In the genomic region with DNA sequence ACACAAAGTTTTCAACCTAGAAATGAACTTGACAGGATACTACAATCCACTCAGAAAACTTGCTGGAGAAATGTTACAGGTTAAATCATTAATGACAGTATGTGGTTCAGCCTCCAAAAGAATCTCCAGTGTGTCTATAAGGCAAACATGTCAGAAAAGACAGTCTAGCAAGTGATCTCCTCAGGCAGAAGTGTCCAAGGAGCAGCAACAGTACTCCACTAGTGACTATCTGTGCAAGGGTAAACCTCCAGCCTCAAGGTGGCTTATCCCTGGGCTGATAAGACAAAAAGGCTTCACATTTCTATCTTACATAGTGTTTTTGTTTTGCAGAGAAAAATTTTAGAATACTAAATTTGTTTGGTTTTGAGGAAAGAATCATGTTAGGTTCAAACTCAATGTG, we compare ENCODE assay signal across 9 mouse cellular contexts. TPM values are rescaled to one million over a fixed set of nuclear protein-coding genes. Genes with fewer than 3 reads are reported as not detected.
DNase-seq lines count a peak whose midpoint lies in the region; ATAC-seq lines count a peak whose summit lies in the region.
"Had no signal": no experiment of that assay in that cellular context is flagged by ENCODE, and none has a peak within 500 bp of the region (broad histone marks: within the 10 kb centered on the region; RNA-seq: fewer than 3 reads in every experiment).

No protein-coding gene starts in this region.

- no peak for ATAC-seq in lung, embryonic 15.5 days (ENCODE audit: borderline replicate concordance, extremely low read depth, low FRiP score, low TSS enrichment)
- peak; percentile 57 for ATAC-seq in erythroblast, adult 5-6 weeks (replicated peaks; ENCODE audit: low FRiP score, poor library complexity, severe bottlenecking)
- ATAC-seq in limb, embryonic 13.5 days (ENCODE audit: low FRiP score, low read depth) = no peak
- ATAC-seq in neural tube, embryonic 14.5 days (ENCODE audit: low read depth) = no peak

- peak overlapping the region; percentile 16; the same call in 1 of the 2 replicates for H3K9ac ChIP-seq in lung, embryonic 15.5 days
- H3K9ac ChIP-seq in limb, embryonic 13.5 days = no peak overlapping the region
- no peak overlapping the region for H3K9ac ChIP-seq in neural tube, embryonic 14.5 days (replicated peaks; ENCODE audit: low read depth, low read length)

- peak overlapping the region; percentile 39 for H3K4me2 ChIP-seq in lung, embryonic 15.5 days
- H3K4me2 ChIP-seq in limb, embryonic 13.5 days (replicated peaks) = peak overlapping the region; percentile 53
- H3K4me2 ChIP-seq in neural tube, embryonic 14.5 days (ENCODE audit: low read depth, low read length) = peak overlapping the region; percentile 48

- H3K27me3 ChIP-seq in lung, embryonic 15.5 days = no peaks in the 10 kb centered on the region
- H3K27me3 ChIP-seq in limb, embryonic 13.5 days = no peaks in the 10 kb centered on the region
- no peaks in the 10 kb centered on the region for H3K27me3 ChIP-seq in neural tube, embryonic 14.5 days (ENCODE audit: control insufficient read depth, insufficient read depth, low read length)

- H3K9me3 ChIP-seq in lung, embryonic 15.5 days = no peaks in the 10 kb centered on the region
- H3K9me3 ChIP-seq in limb, embryonic 13.5 days = no peaks in the 10 kb centered on the region
- no peaks in the 10 kb centered on the region for H3K9me3 ChIP-seq in neural tube, embryonic 14.5 days (ENCODE audit: control insufficient read depth, low read length)

- H3K4me3 ChIP-seq in lung, embryonic 15.5 days = peak overlapping the region; percentile 10; the same call in 1 of the 2 replicates
- H3K4me3 ChIP-seq in limb, embryonic 13.5 days = peak overlapping the region; percentile 22
- peak overlapping the region; percentile 21 for H3K4me3 ChIP-seq in neural tube, embryonic 14.5 days (ENCODE audit: low read depth, low read length)

- H3K36me3 ChIP-seq in lung, embryonic 15.5 days = no peaks in the 10 kb centered on the region
- H3K36me3 ChIP-seq in limb, embryonic 13.5 days = peaks cover 10% of the 10 kb centered on the region
- H3K36me3 ChIP-seq in neural tube, embryonic 14.5 days (ENCODE audit: control insufficient read depth, insufficient read depth, low read length) = no peaks in the 10 kb centered on the region

- H3K4me1 ChIP-seq in lung, embryonic 15.5 days = peaks cover 22% of the 10 kb centered on the region
- peaks cover 22% of the 10 kb centered on the region for H3K4me1 ChIP-seq in limb, embryonic 13.5 days
- peaks cover 15% of the 10 kb centered on the region for H3K4me1 ChIP-seq in neural tube, embryonic 14.5 days (ENCODE audit: control insufficient read depth, insufficient read depth, low read length)

- no peak overlapping the region for H3K27ac ChIP-seq in lung, embryonic 15.5 days
- H3K27ac ChIP-seq in limb, embryonic 13.5 days = no peak overlapping the region
- H3K27ac ChIP-seq in neural tube, embryonic 14.5 days (ENCODE audit: low read depth, low read length) = no peak overlapping the region

- no peak for DNase-seq in lung, postnatal 14 days
- DNase-seq in frontal cortex, postnatal 25 days (ENCODE audit: low spot score in 2 of 2) = no peak
- no peak for DNase-seq in gastrocnemius, postnatal 25 days
- DNase-seq in retina, embryonic 14.5 days (ENCODE audit: low spot score) = no peak
- DNase-seq: gastrocnemius, postnatal 36 days had no signal

RNA-seq across cellular contexts. Expression of a gene that starts 2.9 kb away (rescaled TPM):
- polyA plus RNA-seq in lung, embryonic 15.5 days (2015; fragmentation: Nextera tagmentation; extraction: Ambion mirVana) = 31.4 and 32.0 TPM in 2 replicates
- total RNA-seq in erythroblast, adult 5-6 weeks (2015; ENCODE audit: low replicate concordance) = 47.1 and 48.7 TPM in 2 replicates
- 28.2 and 30.0 TPM in 2 replicates for total RNA-seq in erythroblast, adult 5-6 weeks (2017; ENCODE audit: low replicate concordance)
- 29.5 and 30.2 TPM in 2 replicates for polyA plus RNA-seq in limb, embryonic 13.5 days (2015; fragmentation: Nextera tagmentation; extraction: Ambion mirVana)
- 35.6 and 38.6 TPM in 2 replicates for polyA plus RNA-seq in neural tube, embryonic 14.5 days (2014; fragmentation: Nextera tagmentation; extraction: Ambion mirVana)
- total RNA-seq in gastrocnemius, postnatal 25 days (2021) = 10 to 100 TPM; 31.4 to 35.1 TPM

RNA-seq across cellular contexts. Expression of a gene that starts 59.5 kb away (rescaled TPM):
- polyA plus RNA-seq in lung, embryonic 15.5 days (2015; fragmentation: Nextera tagmentation; extraction: Ambion mirVana) = not detected in 2 replicates
- total RNA-seq in erythroblast, adult 5-6 weeks (2015; ENCODE audit: low replicate concordance) = not detected in 2 replicates
- not detected in 2 replicates for total RNA-seq in erythroblast, adult 5-6 weeks (2017; ENCODE audit: low replicate concordance)
- polyA plus RNA-seq in limb, embryonic 13.5 days (2015; fragmentation: Nextera tagmentation; extraction: Ambion mirVana) = not detected in 2 replicates
- not detected in 2 replicates for polyA plus RNA-seq in neural tube, embryonic 14.5 days (2014; fragmentation: Nextera tagmentation; extraction: Ambion mirVana)
- total RNA-seq in gastrocnemius, postnatal 25 days (2021) = not detected
- total RNA-seq: gastrocnemius, postnatal 36 days had no signal
